18 mouse cellular contexts compared by ENCODE assay signal in the genomic region with DNA sequence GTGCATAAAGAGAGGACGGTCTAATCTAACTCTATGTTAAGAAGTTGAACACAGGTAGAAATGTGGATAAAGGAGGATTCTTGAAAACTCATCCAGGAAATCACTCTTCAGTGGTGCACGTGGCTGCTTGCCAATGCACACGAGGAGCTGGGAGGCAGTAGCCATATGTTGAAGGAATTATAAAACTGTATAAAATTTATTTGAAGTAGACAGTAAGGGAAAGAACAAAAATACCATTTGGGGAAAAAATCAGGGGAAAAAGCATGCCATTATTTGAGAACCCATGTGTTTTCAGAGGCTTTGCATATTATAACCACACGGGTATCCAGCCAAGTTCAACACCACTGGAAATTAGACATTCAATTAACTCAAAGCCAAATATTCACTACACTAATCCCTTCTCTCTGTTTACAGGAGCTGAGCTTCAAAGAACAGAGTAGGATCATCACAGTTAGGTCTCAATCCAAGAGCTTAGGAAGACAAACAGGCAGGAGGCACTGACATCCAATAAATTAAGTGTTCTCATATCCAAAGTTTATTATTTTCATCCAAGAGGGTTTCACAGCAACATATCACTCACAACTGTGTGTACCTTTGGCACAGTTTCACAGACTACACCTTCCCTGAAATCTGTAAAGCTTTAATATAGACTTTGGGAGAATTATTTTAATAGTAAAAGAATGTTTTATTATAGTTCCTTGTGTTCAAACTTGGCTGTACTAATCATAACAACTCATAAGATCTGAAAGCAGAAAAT. TPM values are rescaled to one million over a fixed set of nuclear protein-coding genes. Genes with fewer than 3 reads are reported as not detected.
DNase-seq lines count a peak whose midpoint lies in the region; ATAC-seq and TF ChIP-seq lines count a peak whose summit lies in the region.
"Had no signal": no experiment of that assay in that cellular context is flagged by ENCODE, and none has a peak within 500 bp of the region (broad histone marks: within the 10 kb centered on the region; RNA-seq: fewer than 3 reads in every experiment).

No protein-coding gene starts in this region.

- H3K4me1 ChIP-seq in midbrain, postnatal 0 days (ENCODE audit: insufficient read depth, low read length) = no peaks in the 10 kb centered on the region
- no peaks in the 10 kb centered on the region for H3K4me1 ChIP-seq in midbrain, embryonic 10.5 days
- H3K4me1 ChIP-seq: heart, embryonic 15.5 days; neural tube, embryonic 12.5 days had no signal

- no peaks in the 10 kb centered on the region; the same call in 1 of the 2 replicates for H3K36me3 ChIP-seq in midbrain, postnatal 0 days (ENCODE audit: insufficient read depth, low read length)
- peaks cover 25% of the 10 kb centered on the region for H3K36me3 ChIP-seq in midbrain, embryonic 10.5 days

- H3K4me2 ChIP-seq in midbrain, postnatal 0 days (ENCODE audit: low read depth, low read length, poor library complexity, severe bottlenecking) = no peak overlapping the region
- H3K4me2 ChIP-seq: heart, embryonic 15.5 days; hindbrain, embryonic 14.5 days; midbrain, embryonic 11.5 days; neural tube, embryonic 12.5 days had no signal

- H3K4me3 ChIP-seq in midbrain, postnatal 0 days (ENCODE audit: low read depth, low read length) = no peak overlapping the region
- no peak overlapping the region for H3K4me3 ChIP-seq in midbrain, embryonic 10.5 days
- H3K4me3 ChIP-seq: erythroblast, embryonic 14.5 days; heart, embryonic 15.5 days; neural tube, embryonic 12.5 days had no signal

- H3K9ac ChIP-seq in midbrain, postnatal 0 days (replicated peaks; ENCODE audit: low read length, poor library complexity, severe bottlenecking) = no peak overlapping the region
- H3K9ac ChIP-seq: heart, embryonic 15.5 days; hindbrain, embryonic 14.5 days; neural tube, embryonic 12.5 days had no signal

- WGBS in midbrain, postnatal 0 days = 53% methylated on average over 4 of the region's 4 CpGs
- 83% methylated on average over 4 of the region's 4 CpGs for WGBS in midbrain, embryonic 10.5 days

- ATAC-seq in frontal cortex, adult (ENCODE audit: low TSS enrichment) = peak; percentile 56
- ATAC-seq in midbrain, postnatal 0 days (ENCODE audit: low FRiP score) = no peak
- ATAC-seq: lung, postnatal 0 days had no signal

- no peak for TF ChIP-seq CTCF in midbrain, postnatal 0 days (IDR thresholded peaks at IDR 0.05)

- H3K27ac ChIP-seq in midbrain, postnatal 0 days (ENCODE audit: low read depth, low read length) = no peak overlapping the region
- H3K27ac ChIP-seq in midbrain, embryonic 10.5 days (replicated peaks) = no peak overlapping the region
- H3K27ac ChIP-seq: heart, embryonic 15.5 days; hindbrain, embryonic 14.5 days; neural tube, embryonic 12.5 days had no signal

- no peak for DNase-seq in frontal cortex, postnatal 25 days (ENCODE audit: low spot score in 2 of 2)
- DNase-seq in midbrain, postnatal 0 days (ENCODE audit: low spot score) = peak; percentile 21
- DNase-seq in midbrain, embryonic 10.5 days (ENCODE audit: low spot score) = no peak
- DNase-seq in right cerebral cortex, adult 18-20 months = peak; percentile 42
- DNase-seq in adrenal gland, adult 8-10 months = no peak
- no peak for DNase-seq in retina, postnatal 1 day
- DNase-seq: gastrocnemius, postnatal 14 days; kidney, adult 8-10 months; layer of hippocampus, adult 9-11 months; thymus, postnatal 25 days had no signal

- no peaks in the 10 kb centered on the region for H3K27me3 ChIP-seq in midbrain, postnatal 0 days (ENCODE audit: insufficient read depth, low read length)
- H3K27me3 ChIP-seq in midbrain, embryonic 10.5 days (ENCODE audit: low read depth, poor library complexity, severe bottlenecking) = no peaks in the 10 kb centered on the region
- H3K27me3 ChIP-seq: heart, embryonic 15.5 days; neural tube, embryonic 12.5 days had no signal

- peaks cover 5% of the 10 kb centered on the region; the same call in 1 of the 2 replicates for H3K9me3 ChIP-seq in midbrain, postnatal 0 days (ENCODE audit: low read length)
- no peaks in the 10 kb centered on the region for H3K9me3 ChIP-seq in midbrain, embryonic 10.5 days (replicated peaks)
- H3K9me3 ChIP-seq: heart, embryonic 15.5 days; neural tube, embryonic 12.5 days had no signal

RNA-seq across cellular contexts. Expression of gene Txlnb, which starts 48.9 kb away (rescaled TPM):
- total RNA-seq in midbrain, postnatal 0 days (2014; rRNA removed) = 0.76 and 1.4 TPM in 2 replicates
- polyA plus RNA-seq in midbrain, postnatal 0 days (2015; fragmentation: Nextera tagmentation; extraction: Ambion mirVana) = 0.43 and 0.57 TPM in 2 replicates
- 4.4 and 4.7 TPM in 2 replicates for polyA plus RNA-seq in midbrain, embryonic 10.5 days (2016; fragmentation: Nextera tagmentation; extraction: Ambion mirVana)
- 1 to 10 TPM in 1 of 4 experiments, under 1 TPM in 3; 0.78 to 1.2 (median 0.84) TPM for total RNA-seq in adrenal gland, adult 8-10 months (2022)
- polyA plus RNA-seq: liver, adult 2 months had no signal

Comparison
In these comparisons a context has a peak if more than half of its experiments do, and no peak if none do; other contexts are left out.
1. DNase-seq: peak in midbrain, postnatal 0 days (single experiment) and right cerebral cortex, adult 18-20 months (single experiment); none in frontal cortex, postnatal 25 days (0 of 2), midbrain, embryonic 10.5 days (single experiment), adrenal gland, adult 8-10 months (single experiment) and retina, postnatal 1 day (single experiment).